In the genomic region with DNA sequence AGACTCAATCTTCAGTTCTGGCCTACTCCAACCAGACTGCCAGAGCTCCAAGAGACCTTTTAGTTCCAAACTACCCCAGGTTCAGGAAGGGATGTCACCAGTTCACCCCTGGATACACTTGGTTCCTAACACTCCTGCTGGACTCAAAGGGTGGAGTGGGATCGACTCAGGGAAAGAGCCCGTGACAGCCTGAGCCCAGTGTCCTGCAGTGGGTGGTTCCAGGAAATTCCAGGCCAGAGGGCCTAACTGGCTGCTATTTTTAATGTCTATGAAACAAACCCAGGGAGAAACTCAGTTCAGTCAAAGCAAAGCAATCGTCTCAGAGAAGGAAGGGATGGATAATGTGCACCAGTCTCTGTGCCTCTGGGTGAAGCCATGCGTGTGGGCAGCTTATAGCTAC, we compare ENCODE assay signal across 9 mouse cellular contexts.
DNase-seq lines count a peak whose midpoint lies in the region; ATAC-seq and TF ChIP-seq lines count a peak whose summit lies in the region.
"Had no signal": no experiment of that assay in that cellular context is flagged by ENCODE, and none has a peak within 500 bp of the region (broad histone marks: within the 10 kb centered on the region; RNA-seq: fewer than 3 reads in every experiment).

No protein-coding gene starts in this region.

- TF ChIP-seq CTCF in cortical plate, adult 2 months (IDR thresholded peaks at IDR 0.05; ENCODE audit: extremely low read depth, insufficient read depth, low read length), result no peak

- H3K4me1 ChIP-seq in cortical plate, adult 2 months (ENCODE audit: control insufficient read depth, insufficient read depth, low read length), result peaks cover 2% of the 10 kb centered on the region
- H3K4me1 ChIP-seq in limb, embryonic 13.5 days, result peaks cover 10% of the 10 kb centered on the region; the same call in 1 of the 2 replicates
- no peaks in the 10 kb centered on the region for H3K4me1 ChIP-seq in hindbrain, embryonic 10.5 days (replicated peaks)

- no peak overlapping the region for H3K4me2 ChIP-seq in limb, embryonic 13.5 days (replicated peaks)

- no peaks in the 10 kb centered on the region for H3K9me3 ChIP-seq in limb, embryonic 13.5 days
- H3K9me3 ChIP-seq in hindbrain, embryonic 10.5 days, result no peaks in the 10 kb centered on the region

- no peaks in the 10 kb centered on the region for H3K36me3 ChIP-seq in limb, embryonic 13.5 days
- H3K36me3 ChIP-seq in hindbrain, embryonic 10.5 days, result no peaks in the 10 kb centered on the region

- no peak for TF ChIP-seq POLR2A in cortical plate, adult 2 months (IDR thresholded peaks at IDR 0.05; ENCODE audit: extremely low read depth, insufficient read depth, low read length)

- peak; percentile 52 for DNase-seq in adrenal gland, adult 2 months
- DNase-seq in adrenal gland, adult 18-20 months (ENCODE audit: low spot score in 2 of 2), result no peak
- DNase-seq in heart, postnatal 14 days, result peak; percentile 49 to 52
- DNase-seq in urinary bladder, postnatal 4 days (ENCODE audit: low spot score in 2 of 2), result no peak
- no peak for DNase-seq in hindbrain, embryonic 10.5 days (ENCODE audit: low spot score)

- no peak for ATAC-seq in limb, embryonic 13.5 days (ENCODE audit: low FRiP score, low read depth)
- ATAC-seq in inflammation-experienced regulatory T-cells, adult 6 months, result no peak

- no peak overlapping the region for H3K9ac ChIP-seq in limb, embryonic 13.5 days

- no peaks in the 10 kb centered on the region for H3K27me3 ChIP-seq in limb, embryonic 13.5 days
- no peaks in the 10 kb centered on the region for H3K27me3 ChIP-seq in hindbrain, embryonic 10.5 days (ENCODE audit: insufficient read depth, poor library complexity, severe bottlenecking)

- WGBS in limb, embryonic 13.5 days, result 75% methylated on average over 4 of the region's 4 CpGs
- WGBS in hindbrain, embryonic 10.5 days, result 79% methylated on average over 4 of the region's 4 CpGs

- peak overlapping the region; percentile 71; the same call in 1 of the 2 replicates for H3K27ac ChIP-seq in cortical plate, adult 2 months (ENCODE audit: insufficient read depth, low read length)
- H3K27ac ChIP-seq in limb, embryonic 13.5 days, result 0 out of 2 replicates have a peak overlapping the region, but pooled peaks have one; percentile 16
- H3K27ac ChIP-seq in hindbrain, embryonic 10.5 days, result no peak overlapping the region

- no peak overlapping the region for H3K4me3 ChIP-seq in cortical plate, adult 2 months (ENCODE audit: insufficient read depth, low read length)
- H3K4me3 ChIP-seq in limb, embryonic 13.5 days, result no peak overlapping the region
- H3K4me3 ChIP-seq in hindbrain, embryonic 10.5 days, result no peak overlapping the region
- H3K4me3 ChIP-seq: erythroblast, embryonic 14.5 days had no signal

- intact Hi-C loops in heart, postnatal 14 days (cut with DNase I), result loop anchor here (5.0 kb wide), 1 partner anchor 166 kb away; no protein-coding TSS in a partner anchor

Comparison
In these comparisons a context has a peak if more than half of its experiments do, and no peak if none do; other contexts are left out.
1. DNase-seq: peak in adrenal gland, adult 2 months (single experiment) and heart, postnatal 14 days (2 of 2); none in adrenal gland, adult 18-20 months (0 of 2), urinary bladder, postnatal 4 days (0 of 2) and hindbrain, embryonic 10.5 days (single experiment).